Mouse (Mus musculus) frontal cortex, adult 2 months (tissue): ENCODE results near the gene Zbtb16. TPM values are rescaled to one million over a fixed set of nuclear protein-coding genes. Genes with fewer than 3 reads are reported as not detected.

Experiments
- DNase-seq, 2 experiments: peaks; one replicate each; pipeline ENCODE4 v3.0.0; 2022; ENCODE audit warnings: low spot score in 1 of 2; ENCODE audit errors: extremely low spot score in 1 of 2
- polyA plus RNA-seq: library from polyadenylated mRNA; depleted of rRNA; stranded (reverse); fragments of >200 nt; gene quantifications from 2 replicates; pipeline ENCODE4 v1.2.3, GENCODE M21; 2012

Gene Zbtb16
- polyA plus RNA-seq, 1 experiment, result 16.1 TPM

- DNase-seq, result no peak
Measured at GRCm38 (mm10) chr9:48649851-48650685, 186.0 kb downstream of the Zbtb16 start.

GRCm38 (mm10) chr9:48649098-48649766 lies 186.8 kb downstream of the Zbtb16 start:
- no peak for DNase-seq

GRCm38 (mm10) chr9:48648285-48649097 lies 187.5 kb downstream of the Zbtb16 start:
- no peak for DNase-seq

GRCm38 (mm10) chr9:48647648-48648284 lies 188.3 kb downstream of the Zbtb16 start:
- no peak for DNase-seq

- no peak for DNase-seq
Measured at GRCm38 (mm10) chr9:48646781-48647647, 189.0 kb downstream of the Zbtb16 start.

- peak in 1 of 2 experiments; percentile 90 for DNase-seq
Measured at GRCm38 (mm10) chr9:48646251-48646650, 189.8 kb downstream of the Zbtb16 start.

- DNase-seq, result no peak
Measured at GRCm38 (mm10) chr9:48645648-48646126, 190.3 kb downstream of the Zbtb16 start.

- DNase-seq, result peak in 1 of 2 experiments; percentile 75
Measured at GRCm38 (mm10) chr9:48644926-48645647, 190.9 kb downstream of the Zbtb16 start.

- DNase-seq, result no peak
Measured at GRCm38 (mm10) chr9:48644376-48644775, 191.6 kb downstream of the Zbtb16 start.

GRCm38 (mm10) chr9:48641636-48642035 lies 194.4 kb downstream of the Zbtb16 start:
- no peak for DNase-seq

- no peak for DNase-seq
Measured at GRCm38 (mm10) chr9:48640881-48641280, 195.1 kb downstream of the Zbtb16 start.

- DNase-seq, result no peak
Measured at GRCm38 (mm10) chr9:48638176-48638803, 197.7 kb downstream of the Zbtb16 start.

- no peak for DNase-seq
Measured at GRCm38 (mm10) chr9:48637161-48637560, 198.9 kb downstream of the Zbtb16 start.

- DNase-seq, result no peak
Measured at GRCm38 (mm10) chr9:48635576-48636350, 200.3 kb downstream of the Zbtb16 start.

- DNase-seq, result no peak
Measured at GRCm38 (mm10) chr9:48633147-48633546, 202.9 kb downstream of the Zbtb16 start.

GRCm38 (mm10) chr9:48619268-48619667 lies 216.8 kb downstream of the Zbtb16 start:
- DNase-seq, result no peak

- peak; percentile 16 to 83 for DNase-seq
Measured at GRCm38 (mm10) chr9:48618589-48618988, 217.4 kb downstream of the Zbtb16 start.
